Mouse (Mus musculus) limb, embryonic 12.5 days (tissue): ENCODE measurements around the gene Ccdc134. TPM values are rescaled to one million over a fixed set of nuclear protein-coding genes. Genes with fewer than 3 reads are reported as not detected.

Source experiments
- ATAC-seq: fragments of 200-750 bp; cut with Nextera tagmentation; 2 replicates; pipeline ENCODE4 v1.8.0; 2017; ENCODE audit warnings: low read depth, moderate TSS enrichment; ENCODE audit not compliant: insufficient number of reproducible peaks, insufficient read depth, low FRiP score, low TSS enrichment
- H3K27ac ChIP-seq: fragments of 300-500 bp; sonication (generic); 2 replicates; pipeline ENCODE4 v1.5.1; 2016; ENCODE audit warnings: mild to moderate bottlenecking, moderate library complexity
- H3K27me3 ChIP-seq: fragments of 300-500 bp; sonication (generic); 2 replicates; pipeline ENCODE4 v1.6.1; 2016; ENCODE audit warnings: mild to moderate bottlenecking, moderate library complexity
- H3K36me3 ChIP-seq: fragments of 300-500 bp; sonication (generic); 2 replicates; pipeline ENCODE4 v1.6.1; 2016; ENCODE audit warnings: mild to moderate bottlenecking, moderate library complexity
- H3K4me1 ChIP-seq: fragments of 300-500 bp; sonication (generic); replicated peaks from 2 replicates; pipeline ENCODE4 v1.6.1; 2016
- H3K4me2 ChIP-seq: fragments of 300-500 bp; sonication (generic); 2 replicates; pipeline ENCODE4 v1.6.1; 2016; ENCODE audit warnings: mild to moderate bottlenecking, moderate library complexity
- H3K4me3 ChIP-seq: fragments of 300-500 bp; sonication (generic); replicated peaks from 2 replicates; pipeline ENCODE4 v1.5.1; 2016; ENCODE audit warnings: mild to moderate bottlenecking
- H3K9ac ChIP-seq: fragments of 300-500 bp; sonication (generic); replicated peaks from 2 replicates; pipeline ENCODE4 v1.6.1; 2016; ENCODE audit warnings: mild to moderate bottlenecking, moderate library complexity
- H3K9me3 ChIP-seq: fragments of 300-500 bp; sonication (generic); 2 replicates; pipeline ENCODE4 v1.6.1; 2016; ENCODE audit warnings: mild to moderate bottlenecking, moderate library complexity
- WGBS: fragments of 180-500 bp; shearing (Covaris S2); methylation state at CpG from one replicate; pipeline ENCODE4 v1.1.7; 2016; 5-methylcytosine and 5-hydroxymethylcytosine counted together
- polyA plus RNA-seq: library from polyadenylated mRNA; unstranded; fragments of >200 nt; fragmentation: Nextera tagmentation; extraction: Ambion mirVana; gene quantifications from 2 replicates; pipeline ENCODE4 v1.2.1, GENCODE M21; 2016

Gene Ccdc134
- polyA plus RNA-seq, 1 experiment from 2014 or later = 23.4 TPM

GRCm38 (mm10) chr15:82187924-82188323, 60.2 kb downstream of the Ccdc134 start:
- H3K9ac ChIP-seq = no peak overlapping the region
- ATAC-seq = no peak
- H3K4me2 ChIP-seq = no peak overlapping the region
- peaks cover 99% of the 10 kb centered on the region for H3K36me3 ChIP-seq
- H3K4me1 ChIP-seq = no peaks in the 10 kb centered on the region
- H3K27me3 ChIP-seq = no peaks in the 10 kb centered on the region
- H3K4me3 ChIP-seq = no peak overlapping the region
- H3K9me3 ChIP-seq = 0 out of 2 replicates have a peak, but pooled peaks cover 8% of the 10 kb centered on the region
- H3K27ac ChIP-seq = no peak overlapping the region
- WGBS = 90% methylated on average over 1 of the region's 1 CpGs

GRCm38 (mm10) chr15:82188481-82189240, 60.9 kb downstream of the Ccdc134 start:
- 94% methylated on average over 10 of the region's 10 CpGs for WGBS
- 0 out of 2 replicates have a peak, but pooled peaks cover 8% of the 10 kb centered on the region for H3K9me3 ChIP-seq
- H3K4me1 ChIP-seq = no peaks in the 10 kb centered on the region
- no peak overlapping the region for H3K9ac ChIP-seq
- no peak overlapping the region for H3K4me3 ChIP-seq
- no peaks in the 10 kb centered on the region for H3K27me3 ChIP-seq
- H3K27ac ChIP-seq = no peak overlapping the region
- ATAC-seq = no peak
- H3K4me2 ChIP-seq = no peak overlapping the region
- peaks cover 99% of the 10 kb centered on the region for H3K36me3 ChIP-seq

Other genes with a start within 250 kb of the Ccdc134 start
- gene Polr3h, start 201.7 kb upstream of the Ccdc134 start, polyA plus RNA-seq = 60.1 and 62.4 TPM in 2 replicates
- gene Csdc2, start 191.2 kb upstream of the Ccdc134 start, polyA plus RNA-seq = 7.9 and 9.6 TPM in 2 replicates
- gene Pmm1, start 167.0 kb upstream of the Ccdc134 start, polyA plus RNA-seq = 16.7 and 17.1 TPM in 2 replicates
- not detected in 2 replicates for gene 1700029P11Rik, start 147.4 kb upstream of the Ccdc134 start, polyA plus RNA-seq
- gene Xrcc6, start 140.1 kb upstream of the Ccdc134 start, polyA plus RNA-seq = 91.2 and 91.6 TPM in 2 replicates
- gene Desi1, start 94.1 kb upstream of the Ccdc134 start, polyA plus RNA-seq = 30.4 TPM in 2 replicates
- 263 and 272 TPM in 2 replicates for gene Snu13, start 80.3 kb upstream of the Ccdc134 start, polyA plus RNA-seq
- not detected in 2 replicates for gene 4930407I10Rik, start 68.8 kb upstream of the Ccdc134 start, polyA plus RNA-seq
- 0.10 TPM in 1 of 2 replicates, not detected in the other for gene Mei1, start 57.9 kb upstream of the Ccdc134 start, polyA plus RNA-seq
- gene Srebf2, start 19.3 kb downstream of the Ccdc134 start, polyA plus RNA-seq = 186 and 188 TPM in 2 replicates
- 0.10 and 0.23 TPM in 2 replicates for gene Shisa8, start 84.9 kb downstream of the Ccdc134 start, polyA plus RNA-seq
- 0.10 TPM in 1 of 2 replicates, not detected in the other for gene Tnfrsf13c, start 96.4 kb downstream of the Ccdc134 start, polyA plus RNA-seq
- 75.5 and 75.7 TPM in 2 replicates for gene Cenpm, start 116.8 kb downstream of the Ccdc134 start, polyA plus RNA-seq
- not detected in 2 replicates for gene 1500009C09Rik, start 124.5 kb downstream of the Ccdc134 start, polyA plus RNA-seq
- gene Sept3, start 147.0 kb downstream of the Ccdc134 start, polyA plus RNA-seq = 45.5 and 46.3 TPM in 2 replicates
- gene Wbp2nl, start 171.0 kb downstream of the Ccdc134 start, polyA plus RNA-seq = not detected in 2 replicates
- gene Naga, start 211.0 kb downstream of the Ccdc134 start, polyA plus RNA-seq = 33.6 and 34.1 TPM in 2 replicates
- gene Pheta2, start 211.0 kb downstream of the Ccdc134 start, polyA plus RNA-seq = 11.0 and 11.3 TPM in 2 replicates
- 204 and 226 TPM in 2 replicates for gene Smdt1, start 211.0 kb downstream of the Ccdc134 start, polyA plus RNA-seq
- 302 and 311 TPM in 2 replicates for gene Ndufa6, start 226.4 kb downstream of the Ccdc134 start, polyA plus RNA-seq